Mouse (Mus musculus): ENCODE measurements around the gene Pah. TPM values are rescaled to one million over a fixed set of nuclear protein-coding genes. Genes with fewer than 3 reads are reported as not detected.

The Pah gene
- polyA plus RNA-seq, 1 experiment from 2014 or later: not detected

GRCm38 (mm10) chr10:87501659-87502042, 19.9 kb upstream of the Pah start:
- Histone ChIP-seq H3K4me3 (ENCODE audit: low read depth, low read length) (no peak overlapping the region), H3K27ac (ENCODE audit: low read length) (no peak overlapping the region), H3K9me3 (ENCODE audit: low read length) (no peaks in the 10 kb centered on the region), H3K27me3 (replicated peaks; ENCODE audit: insufficient read depth, low read length) (peaks cover 5% of the 10 kb centered on the region; the same call in 1 of the 2 replicates), H3K36me3 (ENCODE audit: insufficient read depth, low read length) (no peaks in the 10 kb centered on the region), H3K9ac (replicated peaks; ENCODE audit: low read depth) (no peak overlapping the region), H3K4me1 (ENCODE audit: insufficient read depth, low read depth, low read length) (no peaks in the 10 kb centered on the region), H3K4me2 (replicated peaks; ENCODE audit: low read depth, low read length) (no peak overlapping the region)
- TF ChIP-seq EP300 (IDR thresholded peaks at IDR 0.05): no peak
- no peak for TF ChIP-seq CTCF (IDR thresholded peaks at IDR 0.05)
- DNase-seq (ENCODE audit: low spot score) (no peak), ATAC-seq (no peak)
- 21% methylated on average over 7 of the region's 7 CpGs for WGBS

GRCm38 (mm10) chr10:87502283-87502682, 19.3 kb upstream of the Pah start:
- H3K9me3 ChIP-seq (ENCODE audit: low read length): no peaks in the 10 kb centered on the region
- DNase-seq (ENCODE audit: low spot score) (no peak), ATAC-seq (no peak)
- H3K4me1 ChIP-seq (ENCODE audit: insufficient read depth, low read depth, low read length): no peaks in the 10 kb centered on the region
- H3K27ac ChIP-seq (ENCODE audit: low read length): no peak overlapping the region
- no peak for TF ChIP-seq EP300 (IDR thresholded peaks at IDR 0.05)
- peak; percentile 32; the same call in 1 of the 2 replicates for TF ChIP-seq CTCF (IDR thresholded peaks at IDR 0.05)
- H3K36me3 ChIP-seq (ENCODE audit: insufficient read depth, low read length): no peaks in the 10 kb centered on the region
- no peak overlapping the region for H3K9ac ChIP-seq (replicated peaks; ENCODE audit: low read depth)
- H3K4me3 ChIP-seq (ENCODE audit: low read depth, low read length): no peak overlapping the region
- peaks cover 5% of the 10 kb centered on the region; the same call in 1 of the 2 replicates for H3K27me3 ChIP-seq (replicated peaks; ENCODE audit: insufficient read depth, low read length)
- 19% methylated on average over 5 of the region's 5 CpGs for WGBS
- H3K4me2 ChIP-seq (replicated peaks; ENCODE audit: low read depth, low read length): no peak overlapping the region

DNA sequence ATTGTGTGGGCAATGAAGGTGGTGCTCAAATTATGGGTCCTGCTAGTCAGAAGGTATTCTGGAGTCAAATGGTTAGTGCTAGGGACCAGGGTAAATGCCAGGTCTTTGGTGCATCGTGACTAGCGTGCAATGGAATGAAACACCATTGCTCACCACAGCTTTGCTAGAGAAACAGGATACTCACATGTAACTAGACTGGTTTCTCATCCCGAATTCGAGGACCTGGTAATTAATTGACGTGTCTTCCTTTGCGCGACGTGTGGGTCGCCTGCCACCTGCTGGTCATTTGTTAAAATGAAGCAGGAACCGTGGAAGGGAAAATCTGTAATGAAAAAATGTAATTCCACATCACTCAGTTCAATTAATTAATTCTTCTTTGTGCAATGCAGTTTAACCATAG, 17.6 kb upstream of the Pah start:
- Histone ChIP-seq H3K9ac (replicated peaks; ENCODE audit: low read depth) (no peak overlapping the region), H3K27me3 (replicated peaks; ENCODE audit: insufficient read depth, low read length) (peaks cover 5% of the 10 kb centered on the region; the same call in 1 of the 2 replicates), H3K4me1 (ENCODE audit: insufficient read depth, low read depth, low read length) (no peaks in the 10 kb centered on the region), H3K27ac (ENCODE audit: low read length) (no peak overlapping the region), H3K4me3 (ENCODE audit: low read depth, low read length) (no peak overlapping the region), H3K36me3 (ENCODE audit: insufficient read depth, low read length) (no peaks in the 10 kb centered on the region), H3K4me2 (replicated peaks; ENCODE audit: low read depth, low read length) (no peak overlapping the region), H3K9me3 (ENCODE audit: low read length) (no peaks in the 10 kb centered on the region)
- ATAC-seq: no peak
- TF ChIP-seq CTCF (IDR thresholded peaks at IDR 0.05): peak; percentile 84
- TF ChIP-seq EP300 (IDR thresholded peaks at IDR 0.05): no peak
- peak; percentile 64 for DNase-seq (ENCODE audit: low spot score)
- under 1% methylated on average over 10 of the region's 10 CpGs for WGBS

GRCm38 (mm10) chr10:87508581-87508980, 13.0 kb upstream of the Pah start:
- no peak for TF ChIP-seq CTCF (IDR thresholded peaks at IDR 0.05)
- no peak for TF ChIP-seq EP300 (IDR thresholded peaks at IDR 0.05)
- ATAC-seq (no peak), DNase-seq (ENCODE audit: low spot score) (no peak)
- Histone ChIP-seq H3K27me3 (replicated peaks; ENCODE audit: insufficient read depth, low read length) (no peaks in the 10 kb centered on the region), H3K4me1 (ENCODE audit: insufficient read depth, low read depth, low read length) (no peaks in the 10 kb centered on the region), H3K9me3 (ENCODE audit: low read length) (no peaks in the 10 kb centered on the region), H3K27ac (ENCODE audit: low read length) (no peak overlapping the region), H3K36me3 (ENCODE audit: insufficient read depth, low read length) (no peaks in the 10 kb centered on the region), H3K4me3 (ENCODE audit: low read depth, low read length) (no peak overlapping the region), H3K4me2 (replicated peaks; ENCODE audit: low read depth, low read length) (no peak overlapping the region), H3K9ac (replicated peaks; ENCODE audit: low read depth) (no peak overlapping the region)
- WGBS: 64% methylated on average over 4 of the region's 4 CpGs

GRCm38 (mm10) chr10:87513052-87513451, 8.5 kb upstream of the Pah start:
- Histone ChIP-seq H3K9me3 (ENCODE audit: low read length) (no peaks in the 10 kb centered on the region), H3K4me1 (ENCODE audit: insufficient read depth, low read depth, low read length) (no peaks in the 10 kb centered on the region), H3K27me3 (replicated peaks; ENCODE audit: insufficient read depth, low read length) (no peaks in the 10 kb centered on the region), H3K4me3 (ENCODE audit: low read depth, low read length) (no peak overlapping the region), H3K36me3 (ENCODE audit: insufficient read depth, low read length) (no peaks in the 10 kb centered on the region), H3K4me2 (replicated peaks; ENCODE audit: low read depth, low read length) (no peak overlapping the region), H3K27ac (ENCODE audit: low read length) (no peak overlapping the region), H3K9ac (replicated peaks; ENCODE audit: low read depth) (no peak overlapping the region)
- DNase-seq (ENCODE audit: low spot score) (no peak), ATAC-seq (no peak)
- TF ChIP-seq CTCF (IDR thresholded peaks at IDR 0.05) (peak; percentile 25; the same call in 1 of the 2 replicates), EP300 (IDR thresholded peaks at IDR 0.05) (no peak)

DNA sequence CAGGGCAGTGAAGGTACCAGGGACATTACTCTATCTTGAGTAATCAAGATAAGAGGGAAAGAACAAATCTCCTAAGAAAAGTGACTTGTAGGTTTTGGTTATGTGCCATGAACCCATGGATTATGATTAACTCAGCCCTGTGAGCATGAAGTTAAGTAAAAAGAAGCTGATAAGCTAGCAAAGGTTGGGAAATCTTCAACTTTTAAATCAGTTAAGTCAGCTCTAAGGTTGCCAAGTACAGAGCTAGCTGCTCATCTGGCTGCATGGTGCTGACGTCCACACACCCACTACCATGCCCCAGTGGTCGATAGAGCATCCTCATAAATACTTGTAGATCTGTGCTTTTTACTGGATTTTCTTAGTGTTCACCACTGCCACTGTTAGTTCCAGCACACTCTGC, 3.0 kb upstream of the Pah start:
- no peak overlapping the region for H3K4me2 ChIP-seq (replicated peaks; ENCODE audit: low read depth, low read length)
- no peaks in the 10 kb centered on the region for H3K4me1 ChIP-seq (ENCODE audit: insufficient read depth, low read depth, low read length)
- 64% methylated on average over 2 of the region's 2 CpGs for WGBS
- H3K9me3 ChIP-seq (ENCODE audit: low read length): no peaks in the 10 kb centered on the region
- H3K27me3 ChIP-seq (replicated peaks; ENCODE audit: insufficient read depth, low read length): no peaks in the 10 kb centered on the region
- no peak for TF ChIP-seq EP300 (IDR thresholded peaks at IDR 0.05)
- H3K9ac ChIP-seq (replicated peaks; ENCODE audit: low read depth): no peak overlapping the region
- H3K36me3 ChIP-seq (ENCODE audit: insufficient read depth, low read length): no peaks in the 10 kb centered on the region
- H3K4me3 ChIP-seq (ENCODE audit: low read depth, low read length): no peak overlapping the region
- DNase-seq (ENCODE audit: low spot score): no peak
- no peak overlapping the region for H3K27ac ChIP-seq (ENCODE audit: low read length)
- ATAC-seq: no peak

Measured in lung, postnatal 0 days (tissue).